Mouse (Mus musculus): ENCODE measurements around the gene Cxcr4. TPM values are rescaled to one million over a fixed set of nuclear protein-coding genes. Genes with fewer than 3 reads are reported as not detected.
A peak's percentile ranks its signal among the peaks of the same experiment; 100 is the strongest.

Cxcr4 gene
- polyA plus RNA-seq, 1 experiment from 2014 or later, result 3.1 TPM

DNA sequence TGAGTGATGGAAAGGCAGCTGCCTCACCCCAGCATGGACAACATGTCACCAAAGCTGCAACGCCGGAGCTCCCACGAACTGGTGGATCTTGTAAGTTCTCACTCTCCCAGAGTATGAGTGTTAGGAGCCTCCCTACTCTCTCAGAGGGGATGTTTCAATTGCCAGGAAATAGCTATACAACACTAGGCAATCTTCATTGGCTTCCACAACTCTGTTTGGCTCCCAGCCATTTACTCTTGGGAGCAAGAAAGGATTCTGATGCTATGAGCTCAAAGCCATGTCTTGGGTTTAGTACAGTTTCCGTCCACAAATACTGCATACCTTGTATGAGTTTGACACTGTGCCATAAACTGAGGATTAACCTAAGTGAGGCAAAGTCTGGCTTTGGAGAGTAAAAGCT is 34.1 kb downstream of the Cxcr4 start:
- peaks cover 4% of the 10 kb centered on the region; the same call in 1 of the 2 replicates for H3K4me1 ChIP-seq
- 50% methylated on average over 4 of the region's 4 CpGs for WGBS
- peak; percentile 70 for ATAC-seq (ENCODE audit: insufficient number of reproducible peaks, low FRiP score, low TSS enrichment, low read depth)
- H3K9me3 ChIP-seq, result no peaks in the 10 kb centered on the region
- no peak overlapping the region for H3K4me3 ChIP-seq
- H3K36me3 ChIP-seq, result no peaks in the 10 kb centered on the region
- no peak overlapping the region for H3K27ac ChIP-seq
- no peak overlapping the region for H3K9ac ChIP-seq
- H3K4me2 ChIP-seq, result no peak overlapping the region
- no peaks in the 10 kb centered on the region for H3K27me3 ChIP-seq

DNA sequence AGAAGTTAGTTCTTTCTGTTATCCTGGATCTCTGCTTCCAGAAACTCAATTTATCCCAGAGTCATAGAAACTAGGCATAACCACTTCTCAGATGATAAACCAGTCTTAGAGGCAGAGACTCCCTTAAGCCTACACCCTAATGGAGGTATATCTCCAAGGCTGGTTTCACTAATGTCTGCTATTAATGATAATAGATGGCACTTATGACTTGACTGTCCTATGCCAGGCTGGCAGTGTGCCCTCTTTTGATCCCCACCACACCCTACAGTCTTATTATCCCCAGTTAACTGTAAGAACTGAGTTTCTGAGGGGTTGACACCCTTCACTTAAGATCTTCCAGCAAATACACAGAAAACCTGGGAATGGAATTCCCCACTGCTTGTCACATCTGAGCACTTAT is 39.5 kb downstream of the Cxcr4 start:
- Histone ChIP-seq H3K4me2 (no peak overlapping the region), H3K36me3 (no peaks in the 10 kb centered on the region), H3K9ac (no peak overlapping the region), H3K9me3 (no peaks in the 10 kb centered on the region), H3K27ac (no peak overlapping the region), H3K4me3 (no peak overlapping the region), H3K4me1 (no peaks in the 10 kb centered on the region), H3K27me3 (no peaks in the 10 kb centered on the region)
- no peak for ATAC-seq (ENCODE audit: insufficient number of reproducible peaks, low FRiP score, low TSS enrichment, low read depth)

DNA sequence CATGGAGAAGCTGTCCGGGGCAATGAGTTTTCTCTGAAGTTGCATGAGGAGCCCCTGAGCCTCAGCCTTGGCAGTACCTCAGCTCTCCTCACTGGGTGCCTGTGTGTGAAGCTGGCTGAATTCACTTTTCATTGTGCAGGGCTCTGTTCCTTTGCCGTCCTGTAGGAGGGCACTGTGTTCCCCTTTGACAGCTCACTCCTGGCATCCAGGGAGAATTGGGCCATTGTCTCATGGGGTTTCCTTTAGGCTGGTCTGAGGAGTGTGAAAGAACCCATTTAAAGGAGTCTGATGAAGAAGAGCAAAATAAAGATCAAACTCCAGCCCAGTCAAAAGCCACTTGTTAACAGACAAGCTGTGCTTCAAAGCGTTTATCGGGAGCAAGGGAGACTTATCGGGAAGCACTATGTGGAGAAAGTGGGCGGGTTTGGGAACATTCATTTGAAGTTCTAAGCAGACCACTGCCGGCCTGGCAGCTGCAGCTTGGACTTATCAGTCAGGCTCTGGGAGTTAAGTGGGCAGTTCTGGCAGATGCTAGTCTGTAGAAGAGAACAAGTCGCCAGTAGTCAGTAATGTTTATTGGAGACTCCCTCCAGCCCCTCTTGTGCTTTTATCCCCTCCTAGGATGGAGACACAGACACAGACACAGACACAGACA is 40.2 kb downstream of the Cxcr4 start:
- Histone ChIP-seq H3K27me3 (no peaks in the 10 kb centered on the region), H3K36me3 (no peaks in the 10 kb centered on the region), H3K9ac (no peak overlapping the region), H3K4me1 (no peaks in the 10 kb centered on the region), H3K4me2 (no peak overlapping the region), H3K27ac (no peak overlapping the region), H3K4me3 (no peak overlapping the region), H3K9me3 (no peaks in the 10 kb centered on the region)
- ATAC-seq (ENCODE audit: insufficient number of reproducible peaks, low FRiP score, low TSS enrichment, low read depth), result no peak
- WGBS, result 22% methylated on average over 8 of the region's 8 CpGs

DNA sequence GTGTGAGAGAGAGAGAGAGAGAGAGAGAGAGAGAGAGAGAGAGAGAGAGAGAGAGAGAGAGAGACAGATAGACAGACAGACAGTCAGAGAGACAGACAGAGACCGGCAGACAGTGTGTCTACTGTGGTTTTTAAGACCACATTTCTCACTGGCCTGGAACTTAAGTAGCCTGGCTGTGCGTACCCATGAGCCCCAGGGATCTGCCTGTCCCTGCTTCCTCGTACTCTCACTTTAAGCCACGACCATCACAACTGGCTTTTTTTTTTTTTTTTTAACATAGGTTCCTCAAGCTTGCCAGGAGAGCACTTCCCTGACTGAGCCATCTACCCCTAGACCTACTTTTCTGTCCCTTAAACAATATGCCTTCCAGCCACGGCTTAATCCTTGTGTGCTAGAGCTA is 42.7 kb downstream of the Cxcr4 start:
- ATAC-seq (ENCODE audit: insufficient number of reproducible peaks, low FRiP score, low TSS enrichment, low read depth), result no peak
- Histone ChIP-seq H3K9me3 (no peaks in the 10 kb centered on the region), H3K4me1 (no peaks in the 10 kb centered on the region), H3K9ac (no peak overlapping the region), H3K4me3 (no peak overlapping the region), H3K4me2 (no peak overlapping the region), H3K27ac (no peak overlapping the region), H3K36me3 (no peaks in the 10 kb centered on the region), H3K27me3 (no peaks in the 10 kb centered on the region)
- 62% methylated on average over 5 of the region's 5 CpGs for WGBS

DNA sequence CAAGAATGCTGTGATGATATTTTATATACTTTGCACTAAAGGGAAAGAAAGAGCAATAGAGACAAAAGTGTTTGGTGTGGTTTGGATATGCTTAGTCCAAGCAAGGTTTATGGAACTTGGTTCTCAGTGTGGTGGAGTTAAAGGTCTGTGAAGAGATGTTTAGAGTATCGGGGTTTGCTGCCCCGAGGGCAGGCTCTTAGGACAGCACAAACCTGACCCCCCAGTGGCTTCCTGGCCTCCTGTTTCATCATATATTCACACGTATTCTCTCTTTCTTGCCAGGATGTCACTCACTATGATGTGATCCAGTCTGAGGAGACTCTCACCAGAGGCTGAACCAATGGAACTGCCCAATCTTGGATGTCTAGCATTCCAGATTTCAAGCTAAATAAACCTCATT is 43.1 kb downstream of the Cxcr4 start:
- Histone ChIP-seq H3K4me3 (no peak overlapping the region), H3K27me3 (no peaks in the 10 kb centered on the region), H3K36me3 (no peaks in the 10 kb centered on the region), H3K9me3 (no peaks in the 10 kb centered on the region), H3K27ac (no peak overlapping the region), H3K4me2 (no peak overlapping the region), H3K4me1 (no peaks in the 10 kb centered on the region), H3K9ac (no peak overlapping the region)
- WGBS, result 63% methylated on average over 3 of the region's 3 CpGs
- ATAC-seq (ENCODE audit: insufficient number of reproducible peaks, low FRiP score, low TSS enrichment, low read depth), result no peak

DNA sequence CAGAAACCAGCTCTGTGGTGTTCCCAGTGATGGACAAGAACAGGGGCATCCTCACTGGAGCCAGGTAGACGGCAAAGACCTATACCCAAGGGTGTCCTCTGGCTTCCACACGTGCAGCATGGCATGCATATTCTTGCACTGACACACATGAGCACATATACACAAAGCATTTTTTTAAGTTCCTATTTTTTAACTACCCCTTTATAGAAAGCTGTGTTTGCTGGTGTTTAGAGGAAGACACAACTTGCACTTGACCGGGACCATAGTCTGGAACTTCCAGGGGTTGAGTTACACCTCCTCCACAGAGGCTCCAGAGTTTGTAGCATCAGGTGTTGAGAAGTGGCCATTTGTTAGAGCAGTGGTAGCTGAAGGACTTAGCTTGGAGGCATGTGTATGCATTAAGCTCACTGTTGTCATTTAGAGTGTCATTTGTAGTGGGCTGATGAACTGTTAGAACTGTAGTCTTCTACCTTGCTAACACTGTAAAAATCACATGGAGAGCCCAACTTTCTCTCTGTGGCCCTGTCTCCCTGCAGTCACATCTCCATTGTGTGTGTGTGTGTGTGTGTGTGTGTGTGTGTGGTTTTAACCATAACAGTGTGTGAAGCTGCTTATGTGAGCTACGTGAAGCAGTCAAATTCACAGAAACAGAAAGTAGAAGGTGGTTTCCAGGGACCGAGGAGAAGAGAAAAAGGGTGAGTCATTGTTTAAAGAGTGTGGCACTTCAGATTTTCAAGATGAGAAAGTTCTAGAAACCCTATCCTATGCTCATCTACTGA is 43.7 kb downstream of the Cxcr4 start:
- H3K36me3 ChIP-seq, result no peaks in the 10 kb centered on the region
- WGBS, result 83% methylated on average over 5 of the region's 5 CpGs

DNA sequence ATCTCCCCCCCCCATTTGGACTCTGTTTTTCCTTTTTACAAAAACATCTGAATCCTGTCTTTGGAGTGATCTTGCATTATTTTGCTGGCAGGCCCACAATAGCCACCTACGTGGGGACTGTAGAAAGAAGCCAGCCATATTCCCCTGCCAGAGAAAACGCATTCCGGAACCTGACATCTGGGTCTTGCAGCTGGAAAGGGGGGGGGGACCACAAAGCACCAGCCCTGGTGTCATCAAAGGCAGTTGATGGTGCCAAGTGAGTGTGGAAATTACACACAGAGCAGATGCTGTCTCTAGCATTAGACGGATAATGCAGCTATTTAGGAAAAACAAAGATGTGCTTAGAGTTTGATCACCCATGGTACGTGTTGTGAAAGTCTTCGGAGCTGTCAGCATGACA is 46.4 kb downstream of the Cxcr4 start:
- no peak overlapping the region for H3K4me3 ChIP-seq
- no peaks in the 10 kb centered on the region for H3K4me1 ChIP-seq
- 70% methylated on average over 6 of the region's 6 CpGs for WGBS

More for the DNA sequence above, 43.7 kb downstream of the Cxcr4 start:
- Histone ChIP-seq H3K4me2 (no peak overlapping the region), H3K27ac (no peak overlapping the region), H3K9ac (no peak overlapping the region), H3K9me3 (no peaks in the 10 kb centered on the region), H3K4me3 (no peak overlapping the region), H3K27me3 (no peaks in the 10 kb centered on the region), H3K4me1 (no peaks in the 10 kb centered on the region)
- no peak for ATAC-seq (ENCODE audit: insufficient number of reproducible peaks, low FRiP score, low TSS enrichment, low read depth)

DNA sequence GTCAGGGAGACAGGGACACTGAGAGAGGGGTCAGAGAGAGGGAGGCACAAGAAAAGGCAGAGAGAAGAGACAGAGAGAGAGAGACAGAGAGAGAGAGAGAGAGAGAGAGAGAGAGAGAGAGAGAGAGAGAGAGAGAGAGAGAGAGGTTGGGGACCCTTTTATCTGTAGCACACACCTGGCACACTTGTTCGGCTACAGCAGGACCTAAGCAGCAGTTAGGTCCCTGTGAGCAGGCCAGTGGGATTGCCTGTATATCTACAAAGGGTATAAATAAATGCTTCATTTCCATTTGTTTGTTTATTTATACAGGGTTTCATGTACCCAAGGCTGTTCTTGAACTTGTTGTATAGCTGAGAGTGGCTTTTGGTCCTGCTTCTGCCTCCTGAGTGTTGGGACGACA is 49.0 kb downstream of the Cxcr4 start:
- no peak for ATAC-seq (ENCODE audit: insufficient number of reproducible peaks, low FRiP score, low TSS enrichment, low read depth)
- no peak overlapping the region for H3K4me3 ChIP-seq
- no peaks in the 10 kb centered on the region for H3K4me1 ChIP-seq
- no peak overlapping the region for H3K27ac ChIP-seq
- no peaks in the 10 kb centered on the region for H3K36me3 ChIP-seq
- 80% methylated on average over 2 of the region's 2 CpGs for WGBS
- H3K27me3 ChIP-seq, result no peaks in the 10 kb centered on the region
- H3K4me2 ChIP-seq, result no peak overlapping the region
- no peak overlapping the region for H3K9ac ChIP-seq
- H3K9me3 ChIP-seq, result no peaks in the 10 kb centered on the region

More for the DNA sequence above, 46.4 kb downstream of the Cxcr4 start:
- Histone ChIP-seq H3K4me2 (no peak overlapping the region), H3K36me3 (no peaks in the 10 kb centered on the region), H3K27ac (no peak overlapping the region), H3K27me3 (no peaks in the 10 kb centered on the region), H3K9me3 (no peaks in the 10 kb centered on the region), H3K9ac (no peak overlapping the region)
- no peak for ATAC-seq (ENCODE audit: insufficient number of reproducible peaks, low FRiP score, low TSS enrichment, low read depth)

DNA sequence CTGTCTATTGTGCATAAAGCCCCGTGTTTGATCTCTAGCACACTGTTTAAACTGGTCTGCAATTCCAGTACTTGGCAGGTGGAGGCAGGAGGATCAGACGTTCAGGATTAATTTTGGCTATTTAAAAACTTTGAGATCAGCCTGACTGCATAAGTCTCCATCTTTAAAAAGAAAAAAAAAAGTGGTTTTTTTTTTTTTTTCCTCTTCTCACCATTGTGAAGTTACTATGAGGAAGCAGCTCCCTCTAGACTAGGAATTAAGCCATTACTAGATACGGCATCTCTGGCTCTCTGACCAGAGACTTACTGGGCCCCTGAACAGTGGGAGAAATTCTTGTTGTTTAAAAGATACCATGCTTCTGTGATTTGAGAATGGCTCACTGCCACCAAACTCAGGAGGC is 49.5 kb downstream of the Cxcr4 start:
- no peaks in the 10 kb centered on the region for H3K36me3 ChIP-seq
- no peaks in the 10 kb centered on the region for H3K4me1 ChIP-seq
- no peak overlapping the region for H3K27ac ChIP-seq
- WGBS, result 50% methylated on average over 3 of the region's 3 CpGs
- H3K4me2 ChIP-seq, result no peak overlapping the region
- no peak overlapping the region for H3K9ac ChIP-seq
- no peak for ATAC-seq (ENCODE audit: insufficient number of reproducible peaks, low FRiP score, low TSS enrichment, low read depth)
- H3K27me3 ChIP-seq, result no peaks in the 10 kb centered on the region
- H3K9me3 ChIP-seq, result no peaks in the 10 kb centered on the region
- no peak overlapping the region for H3K4me3 ChIP-seq

DNA sequence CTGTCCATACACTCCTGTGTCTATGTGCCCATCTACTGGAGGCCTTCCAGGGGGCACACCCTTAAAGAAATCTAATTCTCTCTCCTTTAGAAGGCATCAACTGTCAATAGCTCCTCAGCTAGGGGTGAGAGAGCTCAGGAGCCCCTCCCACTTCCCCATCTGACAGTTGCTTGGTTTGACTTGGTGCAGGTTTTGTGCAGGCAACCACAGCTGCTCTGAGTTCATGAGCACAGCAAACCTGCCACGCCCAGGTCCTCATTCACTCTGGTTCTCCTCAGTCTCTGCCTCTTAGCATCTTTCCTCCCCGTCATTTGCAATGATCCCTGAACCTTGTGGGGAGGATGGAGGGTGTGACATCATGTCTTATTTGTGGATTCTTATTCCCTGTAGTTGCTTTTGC is 51.9 kb downstream of the Cxcr4 start:
- ATAC-seq (ENCODE audit: insufficient number of reproducible peaks, low FRiP score, low TSS enrichment, low read depth), result no peak
- H3K4me3 ChIP-seq, result no peak overlapping the region
- H3K36me3 ChIP-seq, result no peaks in the 10 kb centered on the region
- no peak overlapping the region for H3K4me2 ChIP-seq
- H3K27me3 ChIP-seq, result no peaks in the 10 kb centered on the region
- no peak overlapping the region for H3K27ac ChIP-seq
- H3K9ac ChIP-seq, result no peak overlapping the region
- no peaks in the 10 kb centered on the region for H3K9me3 ChIP-seq
- H3K4me1 ChIP-seq, result no peaks in the 10 kb centered on the region
- 69% methylated on average over 2 of the region's 2 CpGs for WGBS

DNA sequence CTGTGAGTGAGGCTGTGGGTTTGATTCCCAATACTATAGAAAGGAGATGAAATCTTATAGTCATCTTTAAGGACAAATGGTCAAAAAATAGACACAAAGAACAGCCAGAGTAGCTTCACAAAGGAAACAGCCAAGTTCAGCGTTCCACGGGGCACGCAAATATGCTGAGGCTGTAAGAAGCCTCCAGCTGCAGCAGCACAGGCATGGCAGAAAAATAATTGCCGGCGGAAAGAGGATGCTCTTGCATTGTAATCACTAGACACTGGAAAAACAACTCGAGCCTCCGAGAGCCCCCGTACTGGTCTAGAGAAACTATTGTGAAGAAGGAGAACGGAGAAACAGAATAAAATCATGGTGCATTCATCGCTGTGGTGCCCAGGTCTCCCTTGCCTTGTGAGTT is 52.5 kb downstream of the Cxcr4 start:
- H3K9me3 ChIP-seq, result no peaks in the 10 kb centered on the region
- no peak overlapping the region for H3K4me3 ChIP-seq
- no peaks in the 10 kb centered on the region for H3K27me3 ChIP-seq
- WGBS, result 83% methylated on average over 10 of the region's 10 CpGs
- H3K9ac ChIP-seq, result no peak overlapping the region
- H3K4me2 ChIP-seq, result no peak overlapping the region
- no peaks in the 10 kb centered on the region for H3K36me3 ChIP-seq
- no peak overlapping the region for H3K27ac ChIP-seq
- no peak for ATAC-seq (ENCODE audit: insufficient number of reproducible peaks, low FRiP score, low TSS enrichment, low read depth)
- H3K4me1 ChIP-seq, result no peaks in the 10 kb centered on the region

Measured in limb, embryonic 15.5 days (tissue).